Mouse (Mus musculus) olfactory bulb, adult 2 months (tissue): ENCODE results near the gene Tmem273.

ENCODE experiments used
- CTCF ChIP-seq: fragments of 200-500 bp; IDR thresholded peaks from 2 replicates; pipeline ENCODE4 v1.5.1; 2012; ENCODE audit warnings: low read depth, mild to moderate bottlenecking, low read length, moderate library complexity; ENCODE audit not compliant: insufficient read depth
- POLR2A ChIP-seq: fragments of 200-500 bp; IDR thresholded peaks from 2 replicates; pipeline ENCODE4 v1.6.1; 2012; ENCODE audit warnings: mild to moderate bottlenecking, low read depth, low read length, moderate library complexity; ENCODE audit not compliant: insufficient read depth

GRCm38 (mm10) chr14:32825426-32826032 is 39.8 kb downstream of the Tmem273 start:
- TF ChIP-seq CTCF (no peak), POLR2A (no peak)
